Comparison of ENCODE assay signal across 19 mouse cellular contexts in the genomic region with DNA sequence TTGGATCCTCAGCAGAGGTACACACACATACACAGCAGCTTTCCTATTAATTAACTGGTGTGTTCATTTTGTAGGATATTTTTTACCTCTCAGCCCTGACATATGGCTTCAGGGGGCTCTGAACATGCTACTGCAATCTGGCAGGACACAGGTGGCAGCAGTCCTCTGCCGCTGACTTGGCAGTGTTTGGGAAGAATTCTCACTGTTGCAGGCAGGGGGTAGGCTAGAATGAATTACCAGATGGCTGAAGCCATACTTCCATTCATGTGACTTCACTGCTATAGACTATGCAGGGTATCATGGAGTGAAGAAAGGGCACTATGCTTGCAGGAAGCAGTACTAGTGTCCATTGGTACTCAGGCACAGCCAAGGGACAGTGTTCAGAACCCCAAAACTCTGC.
DNase-seq lines count a peak whose midpoint lies in the region; ATAC-seq and TF ChIP-seq lines count a peak whose summit lies in the region.
"Had no signal": no experiment of that assay in that cellular context is flagged by ENCODE, and none has a peak within 500 bp of the region (broad histone marks: within the 10 kb centered on the region; RNA-seq: fewer than 3 reads in every experiment).

No protein-coding gene starts in this region.

- H3K4me2 ChIP-seq in forebrain, embryonic 15.5 days (replicated peaks): no peak overlapping the region
- H3K4me2 ChIP-seq in forebrain, embryonic 11.5 days (ENCODE audit: low read depth, low read length, severe bottlenecking): no peak overlapping the region
- no peak overlapping the region for H3K4me2 ChIP-seq in midbrain, postnatal 0 days (ENCODE audit: low read depth, low read length, poor library complexity, severe bottlenecking)
- H3K4me2 ChIP-seq in midbrain, embryonic 13.5 days (replicated peaks): no peak overlapping the region
- H3K4me2 ChIP-seq: embryonic facial prominence, embryonic 15.5 days; heart, embryonic 15.5 days had no signal

- DNase-seq in forebrain, embryonic 11.5 days (ENCODE audit: low spot score): no peak
- peak; percentile 82 for DNase-seq in midbrain, postnatal 0 days (ENCODE audit: low spot score)
- peak; percentile 87 to 92 for DNase-seq in cerebellum, postnatal 14 days
- no peak for DNase-seq in urinary bladder, postnatal 4 days (ENCODE audit: low spot score in 2 of 2)
- DNase-seq in adrenal gland, postnatal 36 days: no peak
- no peak for DNase-seq in embryonic facial prominence, embryonic 10.5 days (ENCODE audit: low spot score)
- DNase-seq: adrenal gland, adult 2 months; gastrocnemius, postnatal 14 days; heart, adult 2 months; kidney, adult 8-10 months; kidney, postnatal 36 days; layer of hippocampus, postnatal 36 days; lung, adult 18-20 months; right cerebral cortex, postnatal 25 days; thymus, postnatal 36 days had no signal

- H3K27ac ChIP-seq in forebrain, embryonic 15.5 days (replicated peaks): no peak overlapping the region
- H3K27ac ChIP-seq in forebrain, embryonic 11.5 days (ENCODE audit: low read depth, low read length): no peak overlapping the region
- H3K27ac ChIP-seq in midbrain, postnatal 0 days (ENCODE audit: low read depth, low read length): no peak overlapping the region
- H3K27ac ChIP-seq in midbrain, embryonic 13.5 days: no peak overlapping the region
- no peak overlapping the region for H3K27ac ChIP-seq in embryonic facial prominence, embryonic 10.5 days (replicated peaks)
- H3K27ac ChIP-seq: embryonic facial prominence, embryonic 15.5 days; heart, adult 2 months; heart, embryonic 15.5 days had no signal

- no peak overlapping the region for H3K4me3 ChIP-seq in forebrain, embryonic 15.5 days
- H3K4me3 ChIP-seq in forebrain, embryonic 11.5 days (ENCODE audit: low read depth, low read length): no peak overlapping the region
- no peak overlapping the region for H3K4me3 ChIP-seq in midbrain, postnatal 0 days (ENCODE audit: low read depth, low read length)
- H3K4me3 ChIP-seq in midbrain, embryonic 13.5 days (replicated peaks): no peak overlapping the region
- H3K4me3 ChIP-seq in embryonic facial prominence, embryonic 10.5 days: no peak overlapping the region
- H3K4me3 ChIP-seq: embryonic facial prominence, embryonic 15.5 days; heart, adult 2 months; heart, embryonic 15.5 days had no signal

- 0 out of 2 replicates have a peak, but pooled peaks have one; percentile 7 for TF ChIP-seq CTCF in midbrain, postnatal 0 days (IDR thresholded peaks at IDR 0.05)

- no peak overlapping the region for H3K9ac ChIP-seq in forebrain, embryonic 15.5 days (replicated peaks)
- no peak overlapping the region for H3K9ac ChIP-seq in forebrain, embryonic 11.5 days (ENCODE audit: low read length)
- no peak overlapping the region for H3K9ac ChIP-seq in midbrain, postnatal 0 days (replicated peaks; ENCODE audit: low read length, poor library complexity, severe bottlenecking)
- H3K9ac ChIP-seq in midbrain, embryonic 13.5 days (replicated peaks): no peak overlapping the region
- H3K9ac ChIP-seq: embryonic facial prominence, embryonic 15.5 days; heart, embryonic 15.5 days had no signal

- WGBS in forebrain, embryonic 15.5 days: 54% methylated on average over 1 of the region's 1 CpGs
- WGBS in forebrain, embryonic 11.5 days: 77% methylated on average over 1 of the region's 1 CpGs
- 60% methylated on average over 1 of the region's 1 CpGs for WGBS in midbrain, postnatal 0 days
- 67% methylated on average over 1 of the region's 1 CpGs for WGBS in midbrain, embryonic 13.5 days
- 69% methylated on average over 1 of the region's 1 CpGs for WGBS in embryonic facial prominence, embryonic 10.5 days

- no peaks in the 10 kb centered on the region for H3K27me3 ChIP-seq in forebrain, embryonic 15.5 days
- no peaks in the 10 kb centered on the region for H3K27me3 ChIP-seq in forebrain, embryonic 11.5 days (ENCODE audit: control insufficient read depth, insufficient read depth, low read length)
- no peaks in the 10 kb centered on the region for H3K27me3 ChIP-seq in midbrain, postnatal 0 days (ENCODE audit: insufficient read depth, low read length)
- H3K27me3 ChIP-seq in midbrain, embryonic 13.5 days: no peaks in the 10 kb centered on the region
- H3K27me3 ChIP-seq in embryonic facial prominence, embryonic 10.5 days (replicated peaks; ENCODE audit: low read depth, poor library complexity, severe bottlenecking): no peaks in the 10 kb centered on the region
- H3K27me3 ChIP-seq: embryonic facial prominence, embryonic 15.5 days; heart, embryonic 15.5 days had no signal

- no peaks in the 10 kb centered on the region for H3K36me3 ChIP-seq in forebrain, embryonic 15.5 days
- H3K36me3 ChIP-seq in forebrain, embryonic 11.5 days (ENCODE audit: control insufficient read depth, insufficient read depth, low read length): no peaks in the 10 kb centered on the region
- no peaks in the 10 kb centered on the region for H3K36me3 ChIP-seq in midbrain, postnatal 0 days (ENCODE audit: insufficient read depth, low read length)
- no peaks in the 10 kb centered on the region for H3K36me3 ChIP-seq in midbrain, embryonic 13.5 days
- H3K36me3 ChIP-seq in embryonic facial prominence, embryonic 10.5 days (replicated peaks): no peaks in the 10 kb centered on the region
- H3K36me3 ChIP-seq: embryonic facial prominence, embryonic 15.5 days; heart, embryonic 15.5 days had no signal

- H3K9me3 ChIP-seq in forebrain, embryonic 15.5 days: no peaks in the 10 kb centered on the region
- H3K9me3 ChIP-seq in forebrain, embryonic 11.5 days (ENCODE audit: control insufficient read depth, low read length): no peaks in the 10 kb centered on the region
- H3K9me3 ChIP-seq in midbrain, postnatal 0 days (ENCODE audit: low read length): no peaks in the 10 kb centered on the region
- H3K9me3 ChIP-seq in midbrain, embryonic 13.5 days: no peaks in the 10 kb centered on the region
- H3K9me3 ChIP-seq in embryonic facial prominence, embryonic 10.5 days: no peaks in the 10 kb centered on the region
- H3K9me3 ChIP-seq: embryonic facial prominence, embryonic 15.5 days; heart, embryonic 15.5 days had no signal

- ATAC-seq in forebrain, embryonic 15.5 days (replicated peaks): peak; percentile 68
- ATAC-seq in forebrain, embryonic 11.5 days (replicated peaks; ENCODE audit: low FRiP score): no peak
- ATAC-seq in midbrain, postnatal 0 days (ENCODE audit: low FRiP score): peak; percentile 66; the same call in 1 of the 2 replicates
- no peak for ATAC-seq in midbrain, embryonic 13.5 days

- peaks cover 4% of the 10 kb centered on the region; the same call in 1 of the 2 replicates for H3K4me1 ChIP-seq in forebrain, embryonic 15.5 days
- H3K4me1 ChIP-seq in forebrain, embryonic 11.5 days (replicated peaks; ENCODE audit: control insufficient read depth, insufficient read depth, low read length): no peaks in the 10 kb centered on the region
- no peaks in the 10 kb centered on the region for H3K4me1 ChIP-seq in midbrain, postnatal 0 days (ENCODE audit: insufficient read depth, low read length)
- H3K4me1 ChIP-seq in midbrain, embryonic 13.5 days (replicated peaks): no peaks in the 10 kb centered on the region
- H3K4me1 ChIP-seq in embryonic facial prominence, embryonic 10.5 days: no peaks in the 10 kb centered on the region
- H3K4me1 ChIP-seq: embryonic facial prominence, embryonic 15.5 days had no signal

Comparison
In these comparisons a context has a peak if more than half of its experiments do, and no peak if none do; other contexts are left out.
1. ATAC-seq: peak in forebrain, embryonic 15.5 days (single experiment) and midbrain, postnatal 0 days (single experiment); none in forebrain, embryonic 11.5 days (single experiment) and midbrain, embryonic 13.5 days (single experiment).
2. DNase-seq: peak in midbrain, postnatal 0 days (single experiment) and cerebellum, postnatal 14 days (2 of 2); none in forebrain, embryonic 11.5 days (single experiment), urinary bladder, postnatal 4 days (0 of 2), adrenal gland, postnatal 36 days (0 of 2) and embryonic facial prominence, embryonic 10.5 days (single experiment).